Mouse (Mus musculus) cerebellum, adult 2 months (tissue): ENCODE results near the gene Bckdhb.

ENCODE experiments used
- CTCF ChIP-seq: fragments of 200-500 bp; IDR thresholded peaks from 2 replicates; pipeline ENCODE4 v1.5.1; 2011; ENCODE audit warnings: low read depth, mild to moderate bottlenecking, control low read depth, low read length, moderate library complexity, borderline replicate concordance; ENCODE audit not compliant: insufficient read depth
- POLR2A ChIP-seq: fragments of 200-500 bp; IDR thresholded peaks from 2 replicates; pipeline ENCODE4 v1.6.1; 2011; ENCODE audit warnings: low read length, control low read depth, borderline replicate concordance; ENCODE audit not compliant: insufficient read depth

DNA sequence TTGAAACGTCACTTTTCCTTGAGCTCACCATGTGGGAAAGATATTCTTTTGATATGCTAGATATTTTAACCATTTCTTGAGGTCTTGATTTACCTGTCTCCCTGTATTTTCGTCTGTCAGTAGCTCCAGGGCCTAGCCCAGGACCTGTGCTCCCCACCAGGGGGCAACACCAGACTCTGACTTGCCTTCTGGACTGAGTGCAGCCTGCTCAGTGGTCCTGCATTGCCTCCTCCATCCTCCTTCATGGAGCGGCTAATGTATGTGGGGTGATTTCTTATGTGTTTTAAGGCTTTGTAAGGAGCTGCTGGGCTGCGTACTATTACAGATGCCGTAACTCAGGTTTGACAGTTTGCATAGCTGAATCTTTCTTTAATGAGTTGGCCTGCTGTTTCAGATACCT lies 192.4 kb downstream of the Bckdhb start:
- TF ChIP-seq POLR2A (no peak), CTCF (no peak)
